In the genomic region with DNA sequence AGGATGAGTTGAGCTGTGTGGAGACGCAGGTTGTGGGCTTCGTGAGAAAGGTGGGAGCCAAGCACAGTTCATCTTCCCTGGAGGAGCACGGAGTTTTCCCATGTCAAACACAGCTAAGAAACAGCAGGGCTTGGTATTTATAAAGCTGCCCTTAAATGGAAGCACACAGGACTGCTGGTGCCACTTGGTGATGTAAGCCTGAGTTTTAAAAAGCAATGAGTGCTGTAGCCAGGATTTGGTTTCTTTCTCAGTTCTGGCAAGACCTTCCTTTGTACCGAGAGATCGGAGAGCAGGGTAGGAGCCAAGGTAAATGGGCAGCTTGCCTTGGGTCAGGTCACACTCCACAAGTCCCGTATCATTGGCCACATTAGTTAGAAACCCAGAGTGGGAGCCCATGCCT, we compare ENCODE assay signal across 13 mouse cellular contexts. TPM values are rescaled to one million over a fixed set of nuclear protein-coding genes. Genes with fewer than 3 reads are reported as not detected.
A peak's percentile ranks its signal among the peaks of the same experiment; 100 is the strongest.
DNase-seq lines count a peak whose midpoint lies in the region; ATAC-seq and TF ChIP-seq lines count a peak whose summit lies in the region.
"Had no signal": no experiment of that assay in that cellular context is flagged by ENCODE, and none has a peak within 500 bp of the region (broad histone marks: within the 10 kb centered on the region; RNA-seq: fewer than 3 reads in every experiment).

No protein-coding gene starts in this region.

- H3K4me3 ChIP-seq in midbrain, embryonic 11.5 days (ENCODE audit: low read depth, low read length), result no peak overlapping the region
- no peak overlapping the region for H3K4me3 ChIP-seq in midbrain, postnatal 0 days (ENCODE audit: low read depth, low read length)
- no peak overlapping the region for H3K4me3 ChIP-seq in heart, embryonic 10.5 days
- H3K4me3 ChIP-seq in stomach, embryonic 16.5 days (replicated peaks; ENCODE audit: low read length), result no peak overlapping the region
- H3K4me3 ChIP-seq in midbrain, embryonic 14.5 days (replicated peaks; ENCODE audit: low read depth, low read length), result no peak overlapping the region
- H3K4me3 ChIP-seq: forebrain, embryonic 12.5 days had no signal

- H3K9ac ChIP-seq in midbrain, embryonic 11.5 days (ENCODE audit: low read length), result no peak overlapping the region
- no peak overlapping the region for H3K9ac ChIP-seq in midbrain, postnatal 0 days (replicated peaks; ENCODE audit: low read length, poor library complexity, severe bottlenecking)
- H3K9ac ChIP-seq in stomach, embryonic 16.5 days (ENCODE audit: low read length), result no peak overlapping the region
- no peak overlapping the region for H3K9ac ChIP-seq in midbrain, embryonic 14.5 days (replicated peaks; ENCODE audit: low read length)
- H3K9ac ChIP-seq: forebrain, embryonic 12.5 days had no signal

- DNase-seq in gastrocnemius, postnatal 25 days, result peak; percentile 10
- no peak for DNase-seq in gastrocnemius, postnatal 10 days
- peak; percentile 26 for DNase-seq in midbrain, embryonic 11.5 days (ENCODE audit: low spot score, missing footprints)
- DNase-seq in midbrain, postnatal 0 days (ENCODE audit: low spot score), result no peak
- DNase-seq in heart, embryonic 10.5 days (ENCODE audit: low spot score), result no peak
- DNase-seq in layer of hippocampus, postnatal 10 days (ENCODE audit: low spot score in 2 of 2), result no peak
- no peak for DNase-seq in midbrain, embryonic 14.5 days
- DNase-seq: layer of hippocampus, postnatal 36 days; thymus, postnatal 4 days had no signal

- no peak for TF ChIP-seq CTCF in midbrain, postnatal 0 days (IDR thresholded peaks at IDR 0.05)

- 82% methylated on average over 6 of the region's 6 CpGs for WGBS in midbrain, embryonic 11.5 days
- WGBS in midbrain, postnatal 0 days, result 80% methylated on average over 6 of the region's 6 CpGs
- 73% methylated on average over 6 of the region's 6 CpGs for WGBS in heart, embryonic 10.5 days
- WGBS in stomach, embryonic 16.5 days, result 66% methylated on average over 6 of the region's 6 CpGs
- WGBS in midbrain, embryonic 14.5 days, result 85% methylated on average over 6 of the region's 6 CpGs

- H3K4me1 ChIP-seq in midbrain, embryonic 11.5 days (ENCODE audit: control insufficient read depth, insufficient read depth, low read length), result peaks cover 3% of the 10 kb centered on the region; the same call in 1 of the 2 replicates
- H3K4me1 ChIP-seq in midbrain, postnatal 0 days (ENCODE audit: insufficient read depth, low read length), result no peaks in the 10 kb centered on the region
- peaks cover 7% of the 10 kb centered on the region for H3K4me1 ChIP-seq in heart, embryonic 10.5 days
- no peaks in the 10 kb centered on the region for H3K4me1 ChIP-seq in stomach, embryonic 16.5 days (ENCODE audit: control insufficient read depth, insufficient read depth, low read length)
- no peaks in the 10 kb centered on the region for H3K4me1 ChIP-seq in midbrain, embryonic 14.5 days (ENCODE audit: control insufficient read depth, insufficient read depth, low read length)

- no peaks in the 10 kb centered on the region for H3K9me3 ChIP-seq in midbrain, embryonic 11.5 days (ENCODE audit: control insufficient read depth, low read length)
- H3K9me3 ChIP-seq in midbrain, postnatal 0 days (ENCODE audit: low read length), result no peaks in the 10 kb centered on the region
- no peaks in the 10 kb centered on the region for H3K9me3 ChIP-seq in heart, embryonic 10.5 days
- H3K9me3 ChIP-seq in stomach, embryonic 16.5 days (replicated peaks; ENCODE audit: control insufficient read depth, low read length), result no peaks in the 10 kb centered on the region
- no peaks in the 10 kb centered on the region for H3K9me3 ChIP-seq in midbrain, embryonic 14.5 days (ENCODE audit: control insufficient read depth, low read length)
- H3K9me3 ChIP-seq: forebrain, embryonic 12.5 days had no signal

- no peak overlapping the region for H3K27ac ChIP-seq in midbrain, embryonic 11.5 days (ENCODE audit: low read depth, low read length)
- no peak overlapping the region for H3K27ac ChIP-seq in midbrain, postnatal 0 days (ENCODE audit: low read depth, low read length)
- H3K27ac ChIP-seq in heart, embryonic 10.5 days, result 0 out of 2 replicates have a peak overlapping the region, but pooled peaks have one; percentile 22
- H3K27ac ChIP-seq in stomach, embryonic 16.5 days (ENCODE audit: low read length), result peak overlapping the region; percentile 69
- H3K27ac ChIP-seq in midbrain, embryonic 14.5 days (replicated peaks; ENCODE audit: low read depth, low read length), result no peak overlapping the region
- H3K27ac ChIP-seq: forebrain, embryonic 12.5 days; macrophage had no signal

- H3K27me3 ChIP-seq in midbrain, embryonic 11.5 days (ENCODE audit: control insufficient read depth, insufficient read depth, low read length), result no peaks in the 10 kb centered on the region
- no peaks in the 10 kb centered on the region for H3K27me3 ChIP-seq in midbrain, postnatal 0 days (ENCODE audit: insufficient read depth, low read length)
- no peaks in the 10 kb centered on the region for H3K27me3 ChIP-seq in heart, embryonic 10.5 days (ENCODE audit: insufficient read depth, poor library complexity, severe bottlenecking)
- H3K27me3 ChIP-seq in stomach, embryonic 16.5 days (ENCODE audit: control insufficient read depth, insufficient read depth, low read length), result no peaks in the 10 kb centered on the region
- H3K27me3 ChIP-seq in midbrain, embryonic 14.5 days (ENCODE audit: control insufficient read depth, insufficient read depth, low read length), result no peaks in the 10 kb centered on the region

- H3K36me3 ChIP-seq in midbrain, embryonic 11.5 days (ENCODE audit: control insufficient read depth, insufficient read depth, low read length), result no peaks in the 10 kb centered on the region
- no peaks in the 10 kb centered on the region for H3K36me3 ChIP-seq in midbrain, postnatal 0 days (ENCODE audit: insufficient read depth, low read length)
- no peaks in the 10 kb centered on the region for H3K36me3 ChIP-seq in heart, embryonic 10.5 days
- no peaks in the 10 kb centered on the region for H3K36me3 ChIP-seq in stomach, embryonic 16.5 days (ENCODE audit: control insufficient read depth, insufficient read depth, low read length)
- no peaks in the 10 kb centered on the region for H3K36me3 ChIP-seq in midbrain, embryonic 14.5 days (ENCODE audit: control insufficient read depth, insufficient read depth, low read length)
- H3K36me3 ChIP-seq: forebrain, embryonic 12.5 days had no signal

- H3K4me2 ChIP-seq in midbrain, embryonic 11.5 days, result no peak overlapping the region
- no peak overlapping the region for H3K4me2 ChIP-seq in midbrain, postnatal 0 days (ENCODE audit: low read depth, low read length, poor library complexity, severe bottlenecking)
- H3K4me2 ChIP-seq in stomach, embryonic 16.5 days (ENCODE audit: low read depth, low read length), result no peak overlapping the region
- H3K4me2 ChIP-seq in midbrain, embryonic 14.5 days (ENCODE audit: low read length), result no peak overlapping the region
- H3K4me2 ChIP-seq: forebrain, embryonic 12.5 days had no signal

- no peak for ATAC-seq in midbrain, embryonic 11.5 days (ENCODE audit: low FRiP score)
- ATAC-seq in midbrain, postnatal 0 days (ENCODE audit: low FRiP score), result no peak
- peak; percentile 58; the same call in 1 of the 2 replicates for ATAC-seq in stomach, embryonic 16.5 days (ENCODE audit: insufficient read depth, low FRiP score)
- no peak for ATAC-seq in midbrain, embryonic 14.5 days (ENCODE audit: low FRiP score, low TSS enrichment)
- ATAC-seq: CD4-positive, CD25-positive, alpha-beta regulatory T cell, adult 4 months had no signal

RNA-seq across cellular contexts. Expression of a gene that starts 34.1 kb away (rescaled TPM):
- 1 to 10 TPM; 6.9 to 8.2 TPM for total RNA-seq in gastrocnemius, postnatal 25 days (2021)
- 10 to 100 TPM; 27.9 to 28.5 TPM for total RNA-seq in gastrocnemius, postnatal 10 days (2021)
- 152 and 155 TPM in 2 replicates for polyA plus RNA-seq in midbrain, embryonic 11.5 days (2014; fragmentation: Nextera tagmentation; extraction: Ambion mirVana)
- total RNA-seq in midbrain, postnatal 0 days (2014; rRNA removed), result 180 and 184 TPM in 2 replicates
- 150 and 153 TPM in 2 replicates for polyA plus RNA-seq in midbrain, postnatal 0 days (2015; fragmentation: Nextera tagmentation; extraction: Ambion mirVana)
- 76.6 and 89.6 TPM in 2 replicates for polyA plus RNA-seq in heart, embryonic 10.5 days (2016; fragmentation: Nextera tagmentation; extraction: Ambion mirVana)
- polyA plus RNA-seq in stomach, embryonic 16.5 days (2015; fragmentation: Nextera tagmentation; extraction: Ambion mirVana), result 107 and 117 TPM in 2 replicates
- 100 to 1,000 TPM; 180 to 185 TPM for total RNA-seq in layer of hippocampus, postnatal 10 days (2021)
- polyA plus RNA-seq in midbrain, embryonic 14.5 days (2014; fragmentation: Nextera tagmentation; extraction: Ambion mirVana), result 125 and 152 TPM in 2 replicates

RNA-seq across cellular contexts. Expression of a gene that starts 47.0 kb away (rescaled TPM):
- 1 to 10 TPM; 2.8 to 3.4 TPM for total RNA-seq in gastrocnemius, postnatal 25 days (2021)
- total RNA-seq in gastrocnemius, postnatal 10 days (2021), result 10 to 100 TPM; 14.5 to 18.1 TPM
- 76.4 and 80.5 TPM in 2 replicates for polyA plus RNA-seq in midbrain, embryonic 11.5 days (2014; fragmentation: Nextera tagmentation; extraction: Ambion mirVana)
- 278 and 306 TPM in 2 replicates for total RNA-seq in midbrain, postnatal 0 days (2014; rRNA removed)
- polyA plus RNA-seq in midbrain, postnatal 0 days (2015; fragmentation: Nextera tagmentation; extraction: Ambion mirVana), result 260 and 275 TPM in 2 replicates
- polyA plus RNA-seq in heart, embryonic 10.5 days (2016; fragmentation: Nextera tagmentation; extraction: Ambion mirVana), result 72.7 and 87.6 TPM in 2 replicates
- polyA plus RNA-seq in stomach, embryonic 16.5 days (2015; fragmentation: Nextera tagmentation; extraction: Ambion mirVana), result 102 and 104 TPM in 2 replicates
- total RNA-seq in layer of hippocampus, postnatal 10 days (2021), result 100 to 1,000 TPM; 276 to 282 TPM
- 67.3 and 114 TPM in 2 replicates for polyA plus RNA-seq in midbrain, embryonic 14.5 days (2014; fragmentation: Nextera tagmentation; extraction: Ambion mirVana)

RNA-seq across cellular contexts. Expression of a gene that starts 55.3 kb away (rescaled TPM):
- total RNA-seq in gastrocnemius, postnatal 25 days (2021), result 10 to 100 TPM; 81.8 to 94.5 TPM
- 100 to 1,000 TPM; 118 to 127 TPM for total RNA-seq in gastrocnemius, postnatal 10 days (2021)
- 334 and 352 TPM in 2 replicates for polyA plus RNA-seq in midbrain, embryonic 11.5 days (2014; fragmentation: Nextera tagmentation; extraction: Ambion mirVana)
- 61.4 and 84.7 TPM in 2 replicates for total RNA-seq in midbrain, postnatal 0 days (2014; rRNA removed)
- 279 and 299 TPM in 2 replicates for polyA plus RNA-seq in midbrain, postnatal 0 days (2015; fragmentation: Nextera tagmentation; extraction: Ambion mirVana)
- polyA plus RNA-seq in heart, embryonic 10.5 days (2016; fragmentation: Nextera tagmentation; extraction: Ambion mirVana), result 384 and 400 TPM in 2 replicates
- polyA plus RNA-seq in stomach, embryonic 16.5 days (2015; fragmentation: Nextera tagmentation; extraction: Ambion mirVana), result 400 and 452 TPM in 2 replicates
- total RNA-seq in layer of hippocampus, postnatal 10 days (2021), result 100 to 1,000 TPM in 1 of 2 experiments, 10 to 100 TPM in 1; 90.7 to 113 TPM
- 363 and 446 TPM in 2 replicates for polyA plus RNA-seq in midbrain, embryonic 14.5 days (2014; fragmentation: Nextera tagmentation; extraction: Ambion mirVana)

RNA-seq across cellular contexts. Expression of a gene that starts 55.4 kb away (rescaled TPM):
- 1 to 10 TPM; 2.9 to 3.7 TPM for total RNA-seq in gastrocnemius, postnatal 25 days (2021)
- total RNA-seq in gastrocnemius, postnatal 10 days (2021), result 1 to 10 TPM; 8.4 to 9.1 TPM
- polyA plus RNA-seq in midbrain, embryonic 11.5 days (2014; fragmentation: Nextera tagmentation; extraction: Ambion mirVana), result 121 and 128 TPM in 2 replicates
- 19.8 and 20.9 TPM in 2 replicates for total RNA-seq in midbrain, postnatal 0 days (2014; rRNA removed)
- 20.5 and 21.8 TPM in 2 replicates for polyA plus RNA-seq in midbrain, postnatal 0 days (2015; fragmentation: Nextera tagmentation; extraction: Ambion mirVana)
- 96.5 and 128 TPM in 2 replicates for polyA plus RNA-seq in heart, embryonic 10.5 days (2016; fragmentation: Nextera tagmentation; extraction: Ambion mirVana)
- 72.3 and 83.6 TPM in 2 replicates for polyA plus RNA-seq in stomach, embryonic 16.5 days (2015; fragmentation: Nextera tagmentation; extraction: Ambion mirVana)
- total RNA-seq in layer of hippocampus, postnatal 10 days (2021), result 10 to 100 TPM; 10.4 to 12.5 TPM
- 24.8 and 31.0 TPM in 2 replicates for polyA plus RNA-seq in midbrain, embryonic 14.5 days (2014; fragmentation: Nextera tagmentation; extraction: Ambion mirVana)

Comparison
In these comparisons a context has a peak if more than half of its experiments do, and no peak if none do; other contexts are left out.
1. DNase-seq: peak in gastrocnemius, postnatal 25 days (single experiment) and midbrain, embryonic 11.5 days (single experiment); none in gastrocnemius, postnatal 10 days (single experiment), midbrain, postnatal 0 days (single experiment), heart, embryonic 10.5 days (single experiment), layer of hippocampus, postnatal 10 days (0 of 2) and midbrain, embryonic 14.5 days (single experiment).
2. H3K27ac ChIP-seq: peak in heart, embryonic 10.5 days (single experiment) and stomach, embryonic 16.5 days (single experiment); none in midbrain, embryonic 11.5 days (single experiment), midbrain, postnatal 0 days (single experiment) and midbrain, embryonic 14.5 days (single experiment).